Mouse (Mus musculus): ENCODE measurements around the gene Cln3. TPM values are rescaled to one million over a fixed set of nuclear protein-coding genes. Genes with fewer than 3 reads are reported as not detected.

Gene Cln3
- polyA plus RNA-seq (2012; ENCODE audit: low replicate concordance): 26.8 and 44.7 TPM in 2 replicates

GRCm38 (mm10) chr7:126585717-126586116 is at the start of gene Cln3:
Cln3 (minus strand) TSS chr7:126585817.

GRCm38 (mm10) chr7:126630824-126631518 is 45.4 kb upstream of the Cln3 start, which contains the start of gene Nupr1:
Nupr1 (minus strand) TSS chr7:126630861.

GRCm38 (mm10) chr7:126594862-126595561 is 9.4 kb upstream of the Cln3 start, which contains the start of gene Il27:
Il27 (minus strand) TSS chr7:126594941.

GRCm38 (mm10) chr7:126584506-126584977 is 1.1 kb downstream of the Cln3 start, which contains the start of gene Apobr:
Apobr (plus strand) TSS chr7:126584942.

GRCm38 (mm10) chr7:126566094-126566765 is 19.4 kb downstream of the Cln3 start, which contains the start of gene Eif3c:
Eif3c (minus strand) TSS chr7:126566411.

Other genes with a start within 250 kb of the Cln3 start
- gene Lat, start 216.2 kb downstream of the Cln3 start, polyA plus RNA-seq (2012; ENCODE audit: low replicate concordance): 188 and 207 TPM in 2 replicates
- gene Spns1, start 208.4 kb downstream of the Cln3 start, polyA plus RNA-seq (2012; ENCODE audit: low replicate concordance): 66.4 and 139 TPM in 2 replicates
- gene Nfatc2ip, start 189.1 kb downstream of the Cln3 start, polyA plus RNA-seq (2012; ENCODE audit: low replicate concordance): 5.1 and 6.6 TPM in 2 replicates
- 103 and 270 TPM in 2 replicates for gene Cd19, start 170.9 kb downstream of the Cln3 start, polyA plus RNA-seq (2012; ENCODE audit: low replicate concordance)
- 198 and 348 TPM in 2 replicates for gene Rabep2, start 157.1 kb downstream of the Cln3 start, polyA plus RNA-seq (2012; ENCODE audit: low replicate concordance)
- gene Atp2a1, start 122.7 kb downstream of the Cln3 start, polyA plus RNA-seq (2012; ENCODE audit: low replicate concordance): 0.20 and 0.94 TPM in 2 replicates
- gene Sh2b1, start 110.4 kb downstream of the Cln3 start, polyA plus RNA-seq (2012; ENCODE audit: low replicate concordance): 95.0 and 124 TPM in 2 replicates
- 18.1 and 40.0 TPM in 2 replicates for gene Tufm, start 98.5 kb downstream of the Cln3 start, polyA plus RNA-seq (2012; ENCODE audit: low replicate concordance)
- gene Atxn2l, start 82.4 kb downstream of the Cln3 start, polyA plus RNA-seq (2012; ENCODE audit: low replicate concordance): 600 and 1,323 TPM in 2 replicates
- gene Eif3c, start 19.4 kb downstream of the Cln3 start, polyA plus RNA-seq (2012; ENCODE audit: low replicate concordance): 43.4 and 50.0 TPM in 2 replicates
- gene Apobr, start 875 bp downstream of the Cln3 start, polyA plus RNA-seq (2012; ENCODE audit: low replicate concordance): 69.9 and 145 TPM in 2 replicates
- gene Il27, start 9.1 kb upstream of the Cln3 start, polyA plus RNA-seq (2012; ENCODE audit: low replicate concordance): 1.3 TPM in 2 replicates
- 4.9 and 6.8 TPM in 2 replicates for gene Nupr1, start 45.0 kb upstream of the Cln3 start, polyA plus RNA-seq (2012; ENCODE audit: low replicate concordance)
- gene Sgf29, start 63.5 kb upstream of the Cln3 start, polyA plus RNA-seq (2012; ENCODE audit: low replicate concordance): 27.1 and 73.0 TPM in 2 replicates
- gene Sult1a1, start 90.6 kb upstream of the Cln3 start, polyA plus RNA-seq (2012; ENCODE audit: low replicate concordance): 0.25 and 2.0 TPM in 2 replicates
- gene Bola2, start 109.6 kb upstream of the Cln3 start, polyA plus RNA-seq (2012; ENCODE audit: low replicate concordance): 85.0 and 156 TPM in 2 replicates
- gene Slx1b, start 110.0 kb upstream of the Cln3 start, polyA plus RNA-seq (2012; ENCODE audit: low replicate concordance): 3.1 and 7.3 TPM in 2 replicates
- gene Coro1a, start 122.0 kb upstream of the Cln3 start, polyA plus RNA-seq (2012; ENCODE audit: low replicate concordance): 2,019 and 2,208 TPM in 2 replicates
- 116 and 131 TPM in 2 replicates for gene Mapk3, start 173.8 kb upstream of the Cln3 start, polyA plus RNA-seq (2012; ENCODE audit: low replicate concordance)
- gene Gdpd3, start 180.5 kb upstream of the Cln3 start, polyA plus RNA-seq (2012; ENCODE audit: low replicate concordance): 2.9 and 4.6 TPM in 2 replicates
- gene Ypel3, start 191.1 kb upstream of the Cln3 start, polyA plus RNA-seq (2012; ENCODE audit: low replicate concordance): 614 and 1,558 TPM in 2 replicates
- gene Tbx6, start 195.7 kb upstream of the Cln3 start, polyA plus RNA-seq (2012; ENCODE audit: low replicate concordance): 20.6 and 32.8 TPM in 2 replicates
- 144 and 186 TPM in 2 replicates for gene Ppp4c, start 206.7 kb upstream of the Cln3 start, polyA plus RNA-seq (2012; ENCODE audit: low replicate concordance)
- 0.18 TPM in 1 of 2 replicates, not detected in the other for gene Fam57b, start 211.9 kb upstream of the Cln3 start, polyA plus RNA-seq (2012; ENCODE audit: low replicate concordance)
- gene 4930451I11Rik, start 245.8 kb upstream of the Cln3 start, polyA plus RNA-seq (2012; ENCODE audit: low replicate concordance): not detected in 2 replicates

Measured in hematopoietic multipotent progenitor cell, adult 10-12 weeks (in vitro differentiated cells).